Mouse (Mus musculus): ENCODE data around the gene Ypel2.

Ypel2 gene

GRCm38 (mm10) chr11:86929531-86929930 is 64.0 kb downstream of the Ypel2 start:
- DNase-seq: no peak

GRCm38 (mm10) chr11:86925085-86925638 is 68.3 kb downstream of the Ypel2 start:
- DNase-seq: no peak

GRCm38 (mm10) chr11:86924629-86925028 is 68.9 kb downstream of the Ypel2 start:
- no peak for DNase-seq

GRCm38 (mm10) chr11:86923654-86924053 is 69.9 kb downstream of the Ypel2 start:
- DNase-seq: no peak

- no peak for DNase-seq
Measured at GRCm38 (mm10) chr11:86922029-86922428, 71.5 kb downstream of the Ypel2 start.

GRCm38 (mm10) chr11:86921335-86921734 is 72.2 kb downstream of the Ypel2 start:
- DNase-seq: peak; percentile 91

- peak; percentile 99 for DNase-seq
Measured at GRCm38 (mm10) chr11:86920111-86921080, 73.1 kb downstream of the Ypel2 start.

- DNase-seq: no peak
Measured at GRCm38 (mm10) chr11:86919468-86919867, 74.0 kb downstream of the Ypel2 start.

GRCm38 (mm10) chr11:86917536-86917935 is 76.0 kb downstream of the Ypel2 start:
- no peak for DNase-seq

- DNase-seq: peak; percentile 97
Measured at GRCm38 (mm10) chr11:86916596-86917249, 76.8 kb downstream of the Ypel2 start.

- DNase-seq: no peak
Measured at GRCm38 (mm10) chr11:86914329-86914728, 79.2 kb downstream of the Ypel2 start.

GRCm38 (mm10) chr11:86910244-86910643 is 83.3 kb downstream of the Ypel2 start:
- no peak for DNase-seq

- no peak for DNase-seq
Measured at GRCm38 (mm10) chr11:86909028-86909427, 84.5 kb downstream of the Ypel2 start.

- DNase-seq: no peak
Measured at GRCm38 (mm10) chr11:86907889-86908590, 85.5 kb downstream of the Ypel2 start.

- DNase-seq: no peak
Measured at GRCm38 (mm10) chr11:86906767-86907662, 86.5 kb downstream of the Ypel2 start.

- no peak for DNase-seq
Measured at GRCm38 (mm10) chr11:86906257-86906656, 87.2 kb downstream of the Ypel2 start.

- no peak for DNase-seq
Measured at GRCm38 (mm10) chr11:86905261-86905660, 88.2 kb downstream of the Ypel2 start.

GRCm38 (mm10) chr11:86904706-86905105 is 88.8 kb downstream of the Ypel2 start:
- DNase-seq: no peak

GRCm38 (mm10) chr11:86898367-86898766 is 95.1 kb downstream of the Ypel2 start:
- no peak for DNase-seq

- no peak for DNase-seq
Measured at GRCm38 (mm10) chr11:86895567-86895966, 97.9 kb downstream of the Ypel2 start.

GRCm38 (mm10) chr11:86895156-86895555 is 98.4 kb downstream of the Ypel2 start:
- DNase-seq: peak; percentile 92

GRCm38 (mm10) chr11:86894171-86894577 is 99.3 kb downstream of the Ypel2 start:
- peak; percentile 97 for DNase-seq

Data from heart, adult 11 months (tissue).